Mouse (Mus musculus) forebrain, embryonic 16.5 days (tissue): Measurements from ENCODE around the gene Arpc5. TPM values are rescaled to one million over a fixed set of nuclear protein-coding genes. Genes with fewer than 3 reads are reported as not detected.
A peak's percentile ranks its signal among the peaks of the same experiment; 100 is the strongest.

Source experiments
- ATAC-seq: fragments of 200-750 bp; cut with Nextera tagmentation; 2 replicates; pipeline ENCODE4 v1.8.0; 2017; ENCODE audit warnings: mild to moderate bottlenecking, moderate library complexity
- H3K27ac ChIP-seq: fragments of 300-500 bp; sonication (generic); 2 replicates; pipeline ENCODE4 v1.5.1; 2014; ENCODE audit warnings: low read length, control low read depth
- H3K27me3 ChIP-seq: fragments of 300-500 bp; sonication (generic); replicated peaks from 2 replicates; pipeline ENCODE4 v1.6.1; 2014; ENCODE audit warnings: low read length; ENCODE audit not compliant: control insufficient read depth, insufficient read depth
- H3K36me3 ChIP-seq: fragments of 300-500 bp; sonication (generic); 2 replicates; pipeline ENCODE4 v1.6.1; 2014; ENCODE audit not compliant: control insufficient read depth, insufficient read depth
- H3K4me1 ChIP-seq: fragments of 300-500 bp; sonication (generic); replicated peaks from 2 replicates; pipeline ENCODE4 v1.6.1; 2014; ENCODE audit warnings: low read length; ENCODE audit not compliant: control insufficient read depth, insufficient read depth
- H3K4me2 ChIP-seq: fragments of 300-500 bp; sonication (generic); 2 replicates; pipeline ENCODE4 v1.6.1; 2014; ENCODE audit warnings: mild to moderate bottlenecking, low read length, control low read depth
- H3K4me3 ChIP-seq: fragments of 300-500 bp; sonication (generic); replicated peaks from 2 replicates; pipeline ENCODE4 v1.5.1; 2014; ENCODE audit warnings: mild to moderate bottlenecking, low read length, control low read depth
- H3K9ac ChIP-seq: fragments of 300-500 bp; sonication (generic); replicated peaks from 2 replicates; pipeline ENCODE4 v1.6.1; 2014; ENCODE audit warnings: low read depth, low read length, control low read depth
- H3K9me3 ChIP-seq: fragments of 300-500 bp; sonication (generic); 2 replicates; pipeline ENCODE4 v1.6.1; 2016; ENCODE audit warnings: low read length; ENCODE audit not compliant: control insufficient read depth
- WGBS: fragments of 180-500 bp; shearing (Covaris S2); extraction: QIAGEN DNeasy Blood & Tissue Kit; methylation state at CpG from one replicate; pipeline ENCODE4 v1.1.7; 2014; 5-methylcytosine and 5-hydroxymethylcytosine counted together
- polyA plus RNA-seq: library from polyadenylated mRNA; unstranded; fragments of >200 nt; fragmentation: Nextera tagmentation; extraction: Ambion mirVana; gene quantifications from 2 replicates; pipeline ENCODE4 v1.2.1, GENCODE M21; 2015

The Arpc5 gene
- polyA plus RNA-seq, 1 experiment from 2014 or later, result 415 TPM

DNA sequence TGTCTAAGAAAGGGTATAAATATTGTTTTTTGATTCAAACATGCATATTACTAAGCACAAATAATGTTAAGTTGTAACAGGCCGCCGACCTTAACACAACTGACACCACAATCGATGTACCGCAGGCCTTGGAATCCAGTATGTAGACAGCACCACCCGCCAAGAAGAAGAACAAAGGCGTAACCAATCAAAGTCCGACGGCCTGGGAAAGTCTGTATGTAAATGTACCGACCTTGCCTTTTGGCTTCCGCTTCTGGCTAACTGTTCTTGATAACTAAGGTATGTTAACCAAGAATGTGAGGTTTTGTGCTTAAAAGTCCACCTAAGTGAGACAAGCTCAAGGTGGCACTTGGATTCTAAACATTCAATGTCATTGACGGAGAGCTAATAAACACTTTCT, 27.0 kb upstream of the Arpc5 start:
- 93% methylated on average over 11 of the region's 11 CpGs for WGBS
- H3K27me3 ChIP-seq, result no peaks in the 10 kb centered on the region
- H3K9ac ChIP-seq, result no peak overlapping the region
- no peaks in the 10 kb centered on the region for H3K4me1 ChIP-seq
- no peaks in the 10 kb centered on the region for H3K36me3 ChIP-seq
- no peak overlapping the region for H3K4me3 ChIP-seq
- no peak overlapping the region for H3K4me2 ChIP-seq
- no peaks in the 10 kb centered on the region for H3K9me3 ChIP-seq
- H3K27ac ChIP-seq, result no peak overlapping the region
- ATAC-seq, result no peak

GRCm38 (mm10) chr1:152743095-152743826, 23.1 kb upstream of the Arpc5 start:
- H3K36me3 ChIP-seq, result no peaks in the 10 kb centered on the region
- 66% methylated on average over 15 of the region's 15 CpGs for WGBS
- H3K27ac ChIP-seq, result no peak overlapping the region
- no peak overlapping the region for H3K4me2 ChIP-seq
- H3K27me3 ChIP-seq, result no peaks in the 10 kb centered on the region
- H3K9ac ChIP-seq, result no peak overlapping the region
- H3K9me3 ChIP-seq, result no peaks in the 10 kb centered on the region
- no peak for ATAC-seq
- H3K4me3 ChIP-seq, result no peak overlapping the region
- H3K4me1 ChIP-seq, result no peaks in the 10 kb centered on the region

GRCm38 (mm10) chr1:152746426-152746825, 19.9 kb upstream of the Arpc5 start:
- 1% methylated on average over 5 of the region's 5 CpGs for WGBS
- Histone ChIP-seq H3K27ac (no peak overlapping the region), H3K4me1 (peaks cover 19% of the 10 kb centered on the region), H3K9ac (no peak overlapping the region), H3K27me3 (no peaks in the 10 kb centered on the region), H3K9me3 (no peaks in the 10 kb centered on the region), H3K4me3 (no peak overlapping the region), H3K36me3 (no peaks in the 10 kb centered on the region), H3K4me2 (no peak overlapping the region)
- ATAC-seq, result peak; percentile 27

GRCm38 (mm10) chr1:152749276-152749675, 17.1 kb upstream of the Arpc5 start:
- no peak overlapping the region for H3K4me3 ChIP-seq
- no peak overlapping the region for H3K9ac ChIP-seq
- H3K9me3 ChIP-seq, result no peaks in the 10 kb centered on the region
- no peaks in the 10 kb centered on the region for H3K27me3 ChIP-seq
- H3K36me3 ChIP-seq, result no peaks in the 10 kb centered on the region
- 77% methylated on average over 9 of the region's 9 CpGs for WGBS
- ATAC-seq, result no peak
- no peak overlapping the region for H3K4me2 ChIP-seq
- H3K27ac ChIP-seq, result peak overlapping the region; percentile 32; the same call in 1 of the 2 replicates
- peaks cover 26% of the 10 kb centered on the region for H3K4me1 ChIP-seq

- Histone ChIP-seq H3K9me3 (no peaks in the 10 kb centered on the region), H3K9ac (no peak within 1 kb of the TSS), H3K4me3 (no peak within 1 kb of the TSS; the same call in 1 of the 2 replicates), H3K4me2 (peak within 1 kb of the TSS; percentile 36), H3K4me1 (peaks cover 26% of the 10 kb centered on the region), H3K36me3 (no peaks in the 10 kb centered on the region), H3K27ac (peak within 1 kb of the TSS; percentile 83), H3K27me3 (no peaks in the 10 kb centered on the region)
- ATAC-seq, result peak; percentile 88
- WGBS, result 22% methylated on average over 13 of the region's 13 CpGs
Observed at GRCm38 (mm10) chr1:152750312-152750965, 15.9 kb upstream of the Arpc5 start, which contains the start of gene Apobec4. Gene Apobec4, plus strand, starts transcription at chr1:152750551.

GRCm38 (mm10) chr1:152761791-152762190, 4.6 kb upstream of the Arpc5 start:
- no peak for ATAC-seq
- H3K27ac ChIP-seq, result no peak overlapping the region
- WGBS, result 89% methylated on average over 2 of the region's 2 CpGs
- no peaks in the 10 kb centered on the region for H3K9me3 ChIP-seq
- no peaks in the 10 kb centered on the region for H3K27me3 ChIP-seq
- H3K9ac ChIP-seq, result no peak overlapping the region
- no peaks in the 10 kb centered on the region for H3K36me3 ChIP-seq
- H3K4me1 ChIP-seq, result no peaks in the 10 kb centered on the region; the same call in 1 of the 2 replicates
- H3K4me2 ChIP-seq, result no peak overlapping the region
- H3K4me3 ChIP-seq, result no peak overlapping the region

DNA sequence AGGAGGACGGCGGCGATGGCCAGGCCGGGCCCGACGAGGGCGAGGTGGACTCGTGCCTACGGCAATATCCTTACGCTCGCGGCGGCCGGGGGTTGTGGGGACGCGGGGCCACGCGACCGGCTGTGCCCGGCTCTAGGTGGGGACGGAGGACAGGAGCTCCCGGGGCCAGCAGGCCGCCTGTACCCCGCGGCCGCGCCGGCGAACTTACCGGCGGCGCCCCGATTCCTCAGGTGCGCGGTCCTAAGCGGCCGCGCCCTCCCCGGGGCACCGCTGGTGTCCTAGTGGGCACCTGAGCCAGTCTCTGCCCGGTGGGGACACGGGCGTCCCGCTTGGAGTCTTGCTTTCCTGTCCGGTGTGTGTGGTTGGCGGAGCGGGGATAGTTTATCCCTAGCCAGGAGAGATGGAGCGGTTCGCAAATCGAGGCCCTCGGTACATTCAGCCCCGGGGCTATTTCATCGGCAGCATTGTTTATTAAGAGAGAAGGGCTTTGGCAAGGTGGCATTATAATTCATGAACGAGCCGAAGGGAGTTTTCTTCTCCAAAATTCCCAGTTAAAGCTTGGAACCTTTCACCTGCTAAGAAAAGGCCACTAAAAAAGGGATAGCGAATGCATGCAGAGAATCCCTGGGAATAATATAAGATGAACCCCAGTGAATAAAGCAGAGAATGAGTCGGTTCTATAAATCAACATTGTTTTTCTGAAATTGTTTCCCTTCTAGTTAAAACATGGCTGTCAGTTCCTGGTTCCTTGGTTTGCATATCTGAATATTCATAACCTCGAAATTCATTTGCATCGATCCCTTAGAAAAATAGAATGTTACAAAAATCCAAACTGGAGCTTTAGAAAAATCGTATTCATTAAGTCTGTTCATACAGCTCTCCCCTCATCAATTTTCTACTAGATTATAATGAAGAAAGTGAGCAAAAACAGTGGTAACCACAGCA, 734 bp downstream of the Arpc5 start:
- peak; percentile 51 for ATAC-seq
- under 1% methylated on average over 58 of the region's 60 CpGs for WGBS

GRCm38 (mm10) chr1:152767749-152768488, 1.6 kb downstream of the Arpc5 start:
- ATAC-seq, result peak; percentile 9; the same call in 1 of the 2 replicates
- Histone ChIP-seq H3K27ac (no peak overlapping the region), H3K4me2 (peak overlapping the region; percentile 53), H3K27me3 (no peaks in the 10 kb centered on the region), H3K4me3 (peak overlapping the region; percentile 32), H3K4me1 (peaks cover 10% of the 10 kb centered on the region), H3K9me3 (no peaks in the 10 kb centered on the region), H3K36me3 (peaks cover 13% of the 10 kb centered on the region), H3K9ac (no peak overlapping the region)
- 6% methylated on average over 5 of the region's 5 CpGs for WGBS

More for the DNA sequence above, 734 bp downstream of the Arpc5 start:
- Histone ChIP-seq H3K9me3 (no peaks in the 10 kb centered on the region), H3K36me3 (peaks cover 5% of the 10 kb centered on the region; the same call in 1 of the 2 replicates), H3K9ac (peak overlapping the region; percentile 97), H3K27me3 (no peaks in the 10 kb centered on the region), H3K27ac (peak overlapping the region; percentile 88), H3K4me1 (peaks cover 10% of the 10 kb centered on the region), H3K4me3 (peak overlapping the region; percentile 88), H3K4me2 (peak overlapping the region; percentile 48)
